Mouse (Mus musculus) CD4-positive, CD25-positive, alpha-beta regulatory T cell, adult 2 months (primary cell): Measurements from ENCODE around the gene 2310022B05Rik.

Experiments used
- DNase-seq: peaks from one replicate; pipeline ENCODE4 v3.0.0-alpha.2; 2012; ENCODE audit warnings: low read depth, low spot score

2310022B05Rik gene

GRCm38 (mm10) chr8:124661781-124662180 lies 1.4 kb downstream of the 2310022B05Rik start:
- no peak for DNase-seq

GRCm38 (mm10) chr8:124658415-124658814 lies 4.8 kb downstream of the 2310022B05Rik start:
- DNase-seq, result peak; percentile 15

- peak; percentile 29 for DNase-seq
These were observed 5.2 kb downstream of the 2310022B05Rik start for GRCm38 (mm10) chr8:124657961-124658360.

- DNase-seq, result no peak
These were observed 9.3 kb downstream of the 2310022B05Rik start for GRCm38 (mm10) chr8:124653568-124654475.

- no peak for DNase-seq
These were observed 10.6 kb downstream of the 2310022B05Rik start for GRCm38 (mm10) chr8:124652546-124652945.

GRCm38 (mm10) chr8:124651776-124652175 lies 11.4 kb downstream of the 2310022B05Rik start:
- no peak for DNase-seq

- DNase-seq, result no peak
These were observed 14.9 kb downstream of the 2310022B05Rik start for GRCm38 (mm10) chr8:124648311-124648710.

- no peak for DNase-seq
These were observed 19.4 kb downstream of the 2310022B05Rik start for GRCm38 (mm10) chr8:124643540-124644339.

GRCm38 (mm10) chr8:124641599-124641998 lies 21.6 kb downstream of the 2310022B05Rik start:
- DNase-seq, result no peak

- DNase-seq, result no peak
These were observed 28.0 kb downstream of the 2310022B05Rik start for GRCm38 (mm10) chr8:124635247-124635502.

- no peak for DNase-seq
These were observed 28.5 kb downstream of the 2310022B05Rik start for GRCm38 (mm10) chr8:124634411-124635246.

- no peak for DNase-seq
These were observed 30.0 kb downstream of the 2310022B05Rik start for GRCm38 (mm10) chr8:124633001-124633703.

GRCm38 (mm10) chr8:124631966-124632365 lies 31.2 kb downstream of the 2310022B05Rik start:
- DNase-seq, result no peak

GRCm38 (mm10) chr8:124630891-124631290 lies 32.3 kb downstream of the 2310022B05Rik start:
- no peak for DNase-seq

- DNase-seq, result no peak
These were observed 32.7 kb downstream of the 2310022B05Rik start for GRCm38 (mm10) chr8:124630489-124630888.

GRCm38 (mm10) chr8:124626251-124626650 lies 36.9 kb downstream of the 2310022B05Rik start:
- no peak for DNase-seq

- DNase-seq, result no peak
These were observed 41.9 kb downstream of the 2310022B05Rik start for GRCm38 (mm10) chr8:124621255-124621654.

GRCm38 (mm10) chr8:124618252-124618651 lies 44.9 kb downstream of the 2310022B05Rik start:
- no peak for DNase-seq

GRCm38 (mm10) chr8:124617266-124617869 lies 45.8 kb downstream of the 2310022B05Rik start:
- DNase-seq, result peak; percentile 75

GRCm38 (mm10) chr8:124614325-124614724 lies 48.8 kb downstream of the 2310022B05Rik start:
- no peak for DNase-seq

- no peak for DNase-seq
These were observed 54.2 kb downstream of the 2310022B05Rik start for GRCm38 (mm10) chr8:124608972-124609353.
